Mouse (Mus musculus) lung, postnatal 0 days (tissue): Measurements from ENCODE around the gene Gm15097.
"Not testable (repeated sequence)": the region's sequence is repeated elsewhere in the genome, so short reads cannot be mapped to it uniquely, and the experiment has no call there.

Experiments
- CTCF ChIP-seq: IDR thresholded peaks from 2 replicates; pipeline ENCODE4 v1.5.1; 2016; ENCODE audit warnings: antibody characterized with exemption, mild to moderate bottlenecking
- EP300 ChIP-seq: IDR thresholded peaks from 2 replicates; pipeline ENCODE4 v1.6.1; 2016; ENCODE audit warnings: antibody characterized with exemption, mild to moderate bottlenecking, control low read depth

DNA sequence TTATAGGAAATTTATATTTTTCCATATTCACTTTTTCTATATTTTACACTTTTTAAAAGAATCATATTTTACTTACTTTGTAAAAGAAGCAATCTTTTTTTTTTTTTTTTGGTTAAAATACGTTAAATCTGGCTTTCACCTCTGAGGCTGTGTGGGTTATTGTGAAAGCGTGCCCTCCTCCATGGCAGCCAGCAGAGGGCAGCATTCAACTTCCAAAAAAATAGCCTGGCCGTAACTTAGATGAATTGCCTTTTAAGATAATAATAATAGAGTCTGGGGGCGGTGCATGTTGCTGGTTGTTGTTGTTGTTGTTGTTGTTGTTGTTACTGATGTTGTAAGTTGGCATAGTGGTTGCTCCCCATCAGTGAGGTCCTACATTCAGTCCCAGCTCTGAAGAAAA, 21.4 kb upstream of the Gm15097 start:
- TF ChIP-seq CTCF, result peak; percentile 21; the same call in 1 of the 2 replicates
- not testable (repeated sequence) for TF ChIP-seq EP300
